Mouse (Mus musculus) neural tube, embryonic 11.5 days (tissue): ENCODE measurements around the gene Themis2. TPM values are rescaled to one million over a fixed set of nuclear protein-coding genes. Genes with fewer than 3 reads are reported as not detected.

Experiments used
- ATAC-seq: fragments of 200-750 bp; cut with Nextera tagmentation; 2 replicates; pipeline ENCODE4 v1.8.0; 2017; ENCODE audit warnings: moderate number of reproducible peaks, mild to moderate bottlenecking, moderate TSS enrichment, moderate library complexity; ENCODE audit not compliant: insufficient read depth, low FRiP score, low TSS enrichment
- DNase-seq: peaks from one replicate; pipeline ENCODE4 v3.0.0-alpha.2; 2015; ENCODE audit warnings: low spot score
- H3K27ac ChIP-seq: fragments of 300-500 bp; sonication (generic); 2 replicates; pipeline ENCODE4 v1.5.1; 2014; ENCODE audit warnings: low read depth, mild to moderate bottlenecking, low read length
- H3K27me3 ChIP-seq: fragments of 300-500 bp; sonication (generic); 2 replicates; pipeline ENCODE4 v1.6.1; 2014; ENCODE audit warnings: mild to moderate bottlenecking, low read length, mixed read lengths; ENCODE audit not compliant: control insufficient read depth, insufficient read depth
- H3K36me3 ChIP-seq: fragments of 300-500 bp; sonication (generic); 2 replicates; pipeline ENCODE4 v1.6.1; 2014; ENCODE audit warnings: mild to moderate bottlenecking, low read length, moderate library complexity, mixed read lengths; ENCODE audit not compliant: control insufficient read depth, insufficient read depth
- H3K4me1 ChIP-seq: fragments of 300-500 bp; sonication (generic); 2 replicates; pipeline ENCODE4 v1.6.1; 2014; ENCODE audit warnings: low read length, mixed read lengths; ENCODE audit not compliant: control insufficient read depth, insufficient read depth
- H3K4me2 ChIP-seq: fragments of 300-500 bp; sonication (generic); 2 replicates; pipeline ENCODE4 v1.6.1; 2014; ENCODE audit warnings: low read depth, mild to moderate bottlenecking, moderate library complexity
- H3K4me3 ChIP-seq: fragments of 300-500 bp; sonication (generic); 2 replicates; pipeline ENCODE4 v1.5.1; 2014; ENCODE audit warnings: low read depth, low read length
- H3K9ac ChIP-seq: fragments of 300-500 bp; sonication (generic); 2 replicates; pipeline ENCODE4 v1.6.1; 2014; ENCODE audit warnings: mild to moderate bottlenecking, low read length
- H3K9me3 ChIP-seq: fragments of 300-500 bp; sonication (generic); 2 replicates; pipeline ENCODE4 v1.6.1; 2016; ENCODE audit warnings: low read length; ENCODE audit not compliant: control insufficient read depth
- WGBS: fragments of 180-500 bp; shearing (Covaris S2); extraction: QIAGEN DNeasy Blood & Tissue Kit; methylation state at CpG from one replicate; pipeline ENCODE4 v1.1.7; 2014; 5-methylcytosine and 5-hydroxymethylcytosine counted together
- polyA plus RNA-seq: library from polyadenylated mRNA; unstranded; fragments of >200 nt; fragmentation: Nextera tagmentation; extraction: Ambion mirVana; gene quantifications from 2 replicates; pipeline ENCODE4 v1.2.1, GENCODE M21; 2014

The Themis2 gene
- polyA plus RNA-seq: 1.1 and 1.3 TPM in 2 replicates

DNA sequence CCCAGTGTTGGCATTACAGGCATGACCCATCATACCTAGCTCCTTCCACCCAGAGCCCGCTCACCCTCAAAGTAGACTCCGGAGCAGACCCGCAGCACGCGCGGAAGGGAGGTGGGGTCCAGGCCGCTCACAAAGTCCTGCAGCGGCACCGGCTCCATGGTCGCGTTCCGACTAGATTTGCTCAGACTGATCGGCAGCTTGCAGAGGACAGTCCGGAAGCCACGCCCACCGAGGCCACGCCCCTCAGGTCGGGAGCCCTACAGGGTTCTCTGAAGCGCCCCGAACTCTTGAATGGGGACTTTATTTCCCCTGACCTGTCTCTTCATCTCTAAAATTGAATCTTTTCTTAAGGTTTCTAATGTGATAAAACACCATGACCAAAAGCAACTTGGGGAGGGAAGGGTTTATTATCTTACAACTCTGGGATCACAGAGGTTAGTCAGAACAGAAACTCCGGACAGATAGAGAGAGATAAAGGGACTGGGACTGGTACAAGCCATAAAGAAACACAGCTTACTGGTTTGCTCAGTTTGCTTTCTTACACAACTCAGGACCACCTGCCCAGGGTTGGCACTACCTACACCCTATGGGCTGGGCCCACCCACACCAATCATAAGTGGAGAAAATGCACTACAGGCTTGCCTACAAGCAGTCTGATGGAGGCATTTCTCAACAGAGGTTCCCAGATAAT lies at the start of gene Themis2:
Themis2 (minus strand) TSS at position 192 of the 691 bp plus-strand sequence.
- Histone ChIP-seq H3K27ac (no peak within 1 kb of the TSS), H3K9me3 (no peaks in the 10 kb centered on the region), H3K4me2 (peak within 1 kb of the TSS; percentile 42), H3K36me3 (no peaks in the 10 kb centered on the region), H3K9ac (no peak within 1 kb of the TSS), H3K4me1 (no peaks in the 10 kb centered on the region), H3K4me3 (0 out of 2 replicates have a peak within 1 kb of the TSS, but pooled peaks have one; percentile 24), H3K27me3 (no peaks in the 10 kb centered on the region; the same call in 1 of the 2 replicates)
- WGBS: 3% methylated on average over 21 of the region's 21 CpGs
- peak; percentile 66 for DNase-seq
- ATAC-seq: no peak

DNA sequence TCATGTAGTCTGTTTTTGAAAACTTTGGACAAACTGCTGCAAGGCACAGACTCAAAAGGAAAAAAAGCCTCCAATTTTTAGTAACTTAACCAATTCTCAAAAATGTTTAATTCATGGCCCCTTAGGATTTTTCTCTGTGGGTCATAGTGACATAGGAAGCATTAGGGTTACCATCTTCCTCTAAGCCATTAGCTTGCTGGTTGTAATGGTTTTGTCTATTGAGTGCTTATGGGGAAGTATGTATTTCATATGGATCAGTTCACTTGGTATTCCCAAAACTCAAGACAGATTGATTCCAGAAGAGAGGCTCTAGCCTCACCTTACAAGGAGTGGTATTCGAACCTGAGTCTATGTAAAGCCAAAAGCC lies 47.5 kb upstream of the Themis2 start:
- peak overlapping the region; percentile 70 for H3K4me2 ChIP-seq
- H3K27me3 ChIP-seq: no peaks in the 10 kb centered on the region
- H3K4me3 ChIP-seq: peak overlapping the region; percentile 93; the same call in 1 of the 2 replicates
- H3K9ac ChIP-seq: peak overlapping the region; percentile 95
- peaks cover 6% of the 10 kb centered on the region; the same call in 1 of the 2 replicates for H3K4me1 ChIP-seq
- H3K9me3 ChIP-seq: no peaks in the 10 kb centered on the region
- H3K27ac ChIP-seq: peak overlapping the region; percentile 68; the same call in 1 of the 2 replicates
- peaks cover 7% of the 10 kb centered on the region for H3K36me3 ChIP-seq
- ATAC-seq (no peak), DNase-seq (no peak)
- WGBS: 78% methylated on average over 1 of the region's 1 CpGs

DNA sequence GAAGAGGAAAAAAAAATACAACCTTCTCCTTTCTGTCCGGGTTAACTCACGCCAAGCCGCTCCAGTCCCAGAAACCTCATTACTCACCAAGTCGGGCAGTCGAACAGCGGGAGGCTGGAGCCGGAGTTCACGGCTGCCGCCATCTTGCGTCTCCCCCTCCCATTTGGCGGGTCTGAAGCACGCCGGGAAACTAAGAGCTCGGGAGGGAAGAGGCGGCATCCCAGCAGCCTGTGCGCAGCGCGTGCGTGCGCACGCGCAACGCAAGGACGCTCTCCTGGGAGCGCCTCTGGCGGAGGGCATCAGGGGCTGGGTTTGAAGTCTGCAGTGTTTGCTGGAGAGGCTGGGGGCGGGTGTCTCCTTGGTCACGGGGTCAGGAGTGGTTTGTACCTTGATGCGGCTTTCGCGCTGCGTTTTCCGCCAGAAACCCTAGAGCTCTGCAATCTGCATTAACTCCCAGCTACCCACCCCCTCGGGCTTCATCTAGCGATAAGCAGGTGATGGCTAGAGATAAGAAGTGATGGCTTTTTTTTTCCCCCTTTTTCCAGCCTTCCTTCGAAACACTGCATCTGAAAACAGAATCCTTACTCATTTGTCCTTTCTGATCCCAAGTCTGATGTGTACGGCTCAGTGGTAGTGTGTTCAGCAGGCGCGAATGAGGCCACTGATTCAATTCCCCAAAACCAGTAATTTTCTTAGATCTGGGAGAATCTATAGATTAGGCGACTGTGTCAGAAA lies 47.0 kb upstream of the Themis2 start, which contains the start of gene Ppp1r8:
Ppp1r8 (minus strand) TSS at position 200 of the 735 bp plus-strand sequence.
- Histone ChIP-seq H3K27me3 (no peaks in the 10 kb centered on the region), H3K36me3 (peaks cover 11% of the 10 kb centered on the region), H3K9me3 (no peaks in the 10 kb centered on the region), H3K4me1 (peaks cover 6% of the 10 kb centered on the region; the same call in 1 of the 2 replicates), H3K27ac (peak within 1 kb of the TSS; percentile 68), H3K4me2 (peak within 1 kb of the TSS; percentile 70), H3K9ac (peak within 1 kb of the TSS; percentile 95), H3K4me3 (peak within 1 kb of the TSS; percentile 93)
- DNase-seq (peak; percentile 97), ATAC-seq (peak; percentile 96)
- 1% methylated on average over 40 of the region's 40 CpGs for WGBS

DNA sequence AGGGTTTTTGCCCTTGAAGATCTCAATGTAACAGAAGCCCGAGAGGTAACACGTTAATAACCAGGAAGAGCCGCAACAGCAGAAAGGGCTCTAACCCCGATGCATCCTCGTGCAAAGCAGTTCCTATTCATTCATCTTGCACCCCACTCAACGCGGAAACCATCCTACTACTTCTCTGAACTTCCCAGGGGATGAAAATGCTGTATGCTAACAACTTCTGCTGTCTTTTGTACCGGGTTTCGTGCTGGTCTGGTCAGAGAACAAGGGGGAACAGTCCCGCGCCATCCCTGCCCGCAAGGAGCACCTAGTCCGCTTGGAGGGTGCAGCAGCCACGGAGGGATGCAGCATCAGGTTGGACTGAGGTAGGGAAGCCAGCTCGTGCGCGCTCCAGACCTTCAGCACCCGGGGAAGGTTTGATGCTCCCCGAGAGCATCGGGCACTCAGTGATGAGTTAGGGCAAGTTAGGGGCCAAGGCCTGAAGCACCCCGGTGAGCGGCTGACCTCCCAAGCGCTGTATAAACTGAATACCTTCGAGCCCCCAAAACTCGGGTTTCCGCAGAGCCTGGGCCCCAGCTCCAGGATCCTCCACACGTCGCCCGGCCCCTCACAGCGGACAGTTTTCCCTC lies 46.2 kb upstream of the Themis2 start:
- Histone ChIP-seq H3K9ac (peak overlapping the region; percentile 95), H3K4me2 (peak overlapping the region; percentile 70), H3K36me3 (peaks cover 17% of the 10 kb centered on the region), H3K4me1 (peaks cover 6% of the 10 kb centered on the region; the same call in 1 of the 2 replicates), H3K27me3 (no peaks in the 10 kb centered on the region), H3K9me3 (no peaks in the 10 kb centered on the region), H3K27ac (0 out of 2 replicates have a peak overlapping the region, but pooled peaks have one; percentile 39), H3K4me3 (peak overlapping the region; percentile 93)
- whole genome bisulfite sequencing: 0% methylated on average over 30 of the region's 30 CpGs
- peak; percentile 52 for DNase-seq
- ATAC-seq: no peak

DNA sequence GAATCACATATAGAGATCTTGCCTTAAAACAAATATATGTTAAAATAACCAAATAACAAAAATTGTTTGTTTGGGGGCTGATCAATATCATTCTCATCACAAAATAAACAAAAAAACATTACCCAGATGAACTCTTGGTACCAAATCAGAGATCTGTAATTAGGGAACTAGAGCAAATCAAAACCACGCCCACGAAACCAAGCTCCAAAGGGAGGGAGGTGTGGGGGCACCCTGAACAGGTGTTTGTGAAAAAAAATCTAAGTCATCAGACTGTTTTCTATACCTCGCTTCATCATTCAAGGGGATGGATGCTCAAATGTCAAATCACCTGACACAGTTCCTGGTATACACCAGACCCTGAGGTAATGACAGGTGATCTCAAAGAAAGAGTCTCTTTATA lies 45.3 kb upstream of the Themis2 start:
- ATAC-seq: no peak
- no peaks in the 10 kb centered on the region for H3K9me3 ChIP-seq
- WGBS: 93% methylated on average over 3 of the region's 3 CpGs
- no peaks in the 10 kb centered on the region for H3K27me3 ChIP-seq
- peaks cover 6% of the 10 kb centered on the region; the same call in 1 of the 2 replicates for H3K4me1 ChIP-seq
- no peak overlapping the region for H3K27ac ChIP-seq
- DNase-seq: no peak
- H3K36me3 ChIP-seq: peaks cover 22% of the 10 kb centered on the region
- peak overlapping the region; percentile 70 for H3K4me2 ChIP-seq
- H3K4me3 ChIP-seq: peak overlapping the region; percentile 93
- peak overlapping the region; percentile 95 for H3K9ac ChIP-seq

DNA sequence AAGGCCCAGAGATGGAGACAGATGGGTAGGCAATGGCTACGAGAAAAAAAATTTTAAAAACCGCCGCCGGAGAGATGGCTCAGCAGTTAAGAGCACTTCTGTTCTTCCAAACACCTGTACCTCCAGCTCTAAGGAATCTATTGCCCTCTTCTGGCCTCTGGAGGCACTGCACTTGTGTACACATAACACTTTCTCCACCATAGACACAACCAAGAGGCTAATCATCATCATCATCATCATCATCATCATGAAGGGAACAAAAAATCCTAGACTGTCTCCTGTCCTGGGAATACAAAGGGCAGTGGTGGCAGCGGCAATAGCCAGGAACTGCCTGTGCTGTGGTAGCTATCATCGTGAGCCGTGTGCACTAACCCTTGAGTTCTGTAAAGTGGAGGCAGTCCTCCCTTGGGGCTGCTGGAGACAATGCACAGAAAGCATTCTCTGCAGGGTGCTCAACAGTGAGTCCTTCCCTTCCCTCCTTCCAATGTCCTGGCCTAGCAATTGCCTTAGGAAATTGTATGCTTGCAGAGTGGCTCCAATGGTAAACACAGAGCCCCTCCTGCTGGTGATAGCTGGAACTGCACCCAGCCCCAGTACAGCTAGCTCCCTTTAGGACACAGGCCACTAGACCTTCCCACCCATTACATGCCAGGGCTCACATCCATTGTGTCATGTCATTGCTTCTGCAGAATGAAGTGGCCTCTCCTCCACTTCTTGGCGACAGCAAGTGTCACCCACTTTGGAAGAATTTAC lies 27.6 kb upstream of the Themis2 start:
- Histone ChIP-seq H3K4me1 (no peaks in the 10 kb centered on the region), H3K4me2 (no peak overlapping the region), H3K4me3 (no peak overlapping the region), H3K27ac (no peak overlapping the region), H3K36me3 (peaks cover 30% of the 10 kb centered on the region), H3K27me3 (no peaks in the 10 kb centered on the region), H3K9ac (no peak overlapping the region), H3K9me3 (no peaks in the 10 kb centered on the region)
- ATAC-seq (no peak), DNase-seq (peak; percentile 65)
- WGBS: 69% methylated on average over 8 of the region's 8 CpGs

DNA sequence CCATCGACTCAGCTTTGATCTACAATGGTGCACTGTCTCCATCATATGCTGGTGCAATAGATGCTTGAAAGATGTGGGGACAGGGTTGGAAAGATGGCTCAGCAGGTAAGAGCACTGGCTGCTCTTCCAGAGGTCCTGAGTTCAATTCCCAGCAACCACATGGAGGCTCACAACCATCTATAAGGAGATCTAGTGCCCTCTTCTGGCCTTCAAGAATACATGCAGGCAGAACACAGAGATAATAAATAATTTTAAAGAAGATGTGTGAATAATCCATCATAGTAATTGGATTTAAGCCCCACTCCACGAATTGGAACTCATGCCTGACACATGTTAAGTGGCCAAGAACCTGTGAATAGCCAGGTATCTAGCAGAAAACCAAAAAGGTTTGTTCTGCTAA lies 22.3 kb upstream of the Themis2 start:
- no peak overlapping the region for H3K9ac ChIP-seq
- no peaks in the 10 kb centered on the region for H3K36me3 ChIP-seq
- H3K4me2 ChIP-seq: no peak overlapping the region
- DNase-seq (no peak), ATAC-seq (no peak)
- no peaks in the 10 kb centered on the region; the same call in 1 of the 2 replicates for H3K9me3 ChIP-seq
- no peaks in the 10 kb centered on the region for H3K27me3 ChIP-seq
- no peaks in the 10 kb centered on the region for H3K4me1 ChIP-seq
- no peak overlapping the region for H3K4me3 ChIP-seq
- 48% methylated on average over 2 of the region's 2 CpGs for WGBS
- no peak overlapping the region for H3K27ac ChIP-seq

DNA sequence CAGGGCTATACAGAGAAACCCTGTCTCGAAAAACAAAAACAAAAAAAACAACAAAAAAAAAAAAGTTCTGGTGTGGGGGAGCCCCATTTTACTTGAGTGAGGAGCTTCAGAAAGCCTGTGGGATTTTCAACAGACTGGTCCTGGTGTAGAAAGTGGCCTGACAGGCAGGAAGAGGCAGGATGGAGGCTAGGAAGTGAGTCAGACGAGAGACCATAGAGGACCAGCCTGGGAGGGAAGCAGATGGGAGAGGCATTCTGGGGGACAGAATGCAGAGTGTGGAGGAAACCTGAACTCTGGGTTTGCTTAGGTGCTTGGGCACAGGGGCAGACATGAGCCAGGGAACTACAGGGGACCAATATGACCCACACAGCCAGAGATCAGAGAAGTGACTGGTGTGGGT lies 20.7 kb upstream of the Themis2 start:
- Histone ChIP-seq H3K4me1 (no peaks in the 10 kb centered on the region), H3K9me3 (no peaks in the 10 kb centered on the region; the same call in 1 of the 2 replicates), H3K9ac (no peak overlapping the region), H3K4me2 (no peak overlapping the region), H3K27me3 (no peaks in the 10 kb centered on the region), H3K4me3 (no peak overlapping the region), H3K36me3 (no peaks in the 10 kb centered on the region), H3K27ac (no peak overlapping the region)
- no peak for ATAC-seq
- 78% methylated on average over 2 of the region's 2 CpGs for WGBS
- no peak for DNase-seq
